Comparison of ENCODE assay signal across 34 mouse cellular contexts in genomic region chr3:153406858-153407257, GRCm38 (mm10).
"Had no signal": no experiment of that assay in that cellular context is flagged by ENCODE, and none has a peak within 500 bp of the region (broad histone marks: within the 10 kb centered on the region; RNA-seq: fewer than 3 reads in every experiment).

No protein-coding gene starts in this region.

- DNase-seq: heart, adult 2 months; heart, postnatal 10 days; heart, postnatal 14 days; heart, postnatal 36 days; heart, postnatal 4 days; kidney, adult 11 months; kidney, adult 18-20 months; kidney, adult 2 months; kidney, adult 8-10 months; kidney, adult 9 months; kidney, postnatal 10 days; kidney, postnatal 14 days; kidney, postnatal 25 days; kidney, postnatal 36 days; kidney, postnatal 4 days; layer of hippocampus, adult 9-11 months; layer of hippocampus, postnatal 36 days had no signal

- H3K4me1 ChIP-seq: heart, embryonic 10.5 days; heart, embryonic 12.5 days; heart, embryonic 13.5 days; heart, embryonic 15.5 days; hindbrain, embryonic 10.5 days; intestine, embryonic 15.5 days had no signal

- H3K27me3 ChIP-seq: heart, embryonic 12.5 days; heart, embryonic 13.5 days; heart, embryonic 15.5 days; hindbrain, embryonic 13.5 days; hindbrain, embryonic 15.5 days; intestine, embryonic 15.5 days; kidney, embryonic 15.5 days had no signal

- H3K9me3 ChIP-seq: heart, embryonic 10.5 days; heart, embryonic 12.5 days; heart, embryonic 13.5 days; heart, embryonic 15.5 days; hindbrain, embryonic 10.5 days; hindbrain, embryonic 13.5 days; hindbrain, embryonic 15.5 days; intestine, embryonic 15.5 days; kidney, embryonic 15.5 days had no signal

- ATAC-seq: hindbrain, embryonic 16.5 days; inflammation-experienced regulatory T-cells, adult 6 months; intestine, embryonic 15.5 days; intestine, embryonic 16.5 days; intestine, postnatal 0 days had no signal

- H3K27ac ChIP-seq: heart, adult 2 months; heart, embryonic 10.5 days; heart, embryonic 13.5 days; heart, embryonic 15.5 days; hindbrain, embryonic 10.5 days; hindbrain, embryonic 13.5 days; hindbrain, embryonic 15.5 days; intestine, embryonic 15.5 days; kidney, embryonic 15.5 days; kidney, postnatal 0 days had no signal

- H3K4me2 ChIP-seq: heart, embryonic 11.5 days; heart, embryonic 12.5 days; heart, embryonic 13.5 days; heart, embryonic 15.5 days; hindbrain, embryonic 13.5 days; hindbrain, embryonic 14.5 days; hindbrain, embryonic 15.5 days; intestine, embryonic 15.5 days; kidney, embryonic 15.5 days had no signal

- H3K36me3 ChIP-seq: heart, embryonic 10.5 days; heart, embryonic 12.5 days; heart, embryonic 13.5 days; heart, embryonic 15.5 days; hindbrain, embryonic 10.5 days; hindbrain, embryonic 13.5 days; hindbrain, embryonic 15.5 days; intestine, embryonic 15.5 days; kidney, embryonic 15.5 days had no signal

- H3K9ac ChIP-seq: heart, embryonic 12.5 days; heart, embryonic 13.5 days; heart, embryonic 15.5 days; hindbrain, embryonic 13.5 days; hindbrain, embryonic 14.5 days; hindbrain, embryonic 15.5 days; intestine, embryonic 15.5 days; kidney, embryonic 15.5 days had no signal

- H3K4me3 ChIP-seq: heart, adult 2 months; heart, embryonic 10.5 days; heart, embryonic 12.5 days; heart, embryonic 13.5 days; heart, embryonic 15.5 days; hindbrain, embryonic 10.5 days; hindbrain, embryonic 13.5 days; hindbrain, embryonic 15.5 days; intestine, embryonic 15.5 days; kidney, embryonic 15.5 days; layer of hippocampus, adult 2 months had no signal
